Mouse (Mus musculus) embryonic fibroblast, embryonic 13.5 days (primary cell): ENCODE results near the gene Gpr183.

Experiments
- CTCF ChIP-seq: IDR thresholded peaks from 2 replicates; pipeline ENCODE4 v1.5.1; 2011; ENCODE audit warnings: mild to moderate bottlenecking, control low read depth, low read length, moderate library complexity, borderline replicate concordance; ENCODE audit not compliant: insufficient read depth
- POLR2A ChIP-seq: IDR thresholded peaks from 2 replicates; pipeline ENCODE4 v1.6.1; 2011; ENCODE audit warnings: low read depth, mild to moderate bottlenecking, control low read depth, low read length, moderate library complexity

DNA sequence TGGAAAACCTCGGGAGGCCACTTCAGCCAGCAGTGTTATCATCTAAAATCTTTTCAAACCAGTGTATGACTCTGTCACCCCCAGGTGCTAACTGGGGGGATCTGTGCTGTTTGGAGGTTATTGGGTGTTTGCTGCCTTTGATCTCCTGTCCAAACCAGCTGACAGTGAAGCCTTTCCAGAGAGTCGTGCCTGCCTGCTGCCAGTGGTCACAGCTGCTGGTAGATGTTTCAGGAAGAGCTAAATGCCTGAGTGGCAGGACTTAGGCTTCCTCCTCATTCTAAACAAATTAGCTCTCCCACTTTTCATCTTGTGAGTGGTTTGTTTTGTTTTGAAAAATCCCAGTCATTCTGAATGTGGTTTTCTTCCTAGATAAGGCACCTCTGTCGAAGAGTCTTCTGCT is 60.2 kb downstream of the Gpr183 start:
- TF ChIP-seq CTCF = no peak
- TF ChIP-seq POLR2A = no peak
